In genomic region chr14:8935121-8935520, GRCm38 (mm10) we compare ENCODE assay signal across 9 mouse cellular contexts.
DNase-seq lines count a peak whose midpoint lies in the region; ATAC-seq lines count a peak whose summit lies in the region.
"Had no signal": no experiment of that assay in that cellular context is flagged by ENCODE, and none has a peak within 500 bp of the region (broad histone marks: within the 10 kb centered on the region; RNA-seq: fewer than 3 reads in every experiment).

No protein-coding gene starts in this region.

- no peaks in the 10 kb centered on the region for H3K27me3 ChIP-seq in neural tube, embryonic 11.5 days (ENCODE audit: control insufficient read depth, insufficient read depth, low read length)
- no peaks in the 10 kb centered on the region for H3K27me3 ChIP-seq in embryonic facial prominence, embryonic 14.5 days (replicated peaks; ENCODE audit: control insufficient read depth, insufficient read depth, low read length)

- H3K9me3 ChIP-seq in neural tube, embryonic 11.5 days (ENCODE audit: control insufficient read depth, low read length) = no peaks in the 10 kb centered on the region
- no peaks in the 10 kb centered on the region for H3K9me3 ChIP-seq in embryonic facial prominence, embryonic 14.5 days (ENCODE audit: control insufficient read depth, low read length)

- no peaks in the 10 kb centered on the region for H3K36me3 ChIP-seq in neural tube, embryonic 11.5 days (ENCODE audit: control insufficient read depth, insufficient read depth, low read length)
- H3K36me3 ChIP-seq in embryonic facial prominence, embryonic 14.5 days (ENCODE audit: control insufficient read depth, insufficient read depth, low read length) = no peaks in the 10 kb centered on the region

- 29% methylated on average over 5 of the region's 5 CpGs for WGBS in neural tube, embryonic 11.5 days
- 20% methylated on average over 5 of the region's 5 CpGs for WGBS in embryonic facial prominence, embryonic 14.5 days

- no peak overlapping the region for H3K9ac ChIP-seq in neural tube, embryonic 11.5 days (ENCODE audit: low read length)
- no peak overlapping the region for H3K9ac ChIP-seq in embryonic facial prominence, embryonic 14.5 days (ENCODE audit: low read depth, low read length)

- no peak; the same call in 1 of the 2 replicates for ATAC-seq in neural tube, embryonic 11.5 days (ENCODE audit: insufficient read depth, low FRiP score, low TSS enrichment)
- no peak for ATAC-seq in embryonic facial prominence, embryonic 14.5 days (ENCODE audit: low read depth)

- H3K4me2 ChIP-seq in neural tube, embryonic 11.5 days (ENCODE audit: low read depth) = no peak overlapping the region
- no peak overlapping the region for H3K4me2 ChIP-seq in embryonic facial prominence, embryonic 14.5 days (ENCODE audit: low read depth, low read length)

- H3K4me1 ChIP-seq in neural tube, embryonic 11.5 days (ENCODE audit: control insufficient read depth, insufficient read depth, low read length) = no peaks in the 10 kb centered on the region
- no peaks in the 10 kb centered on the region for H3K4me1 ChIP-seq in embryonic facial prominence, embryonic 14.5 days (ENCODE audit: control insufficient read depth, insufficient read depth, low read length)

- H3K27ac ChIP-seq in neural tube, embryonic 11.5 days (ENCODE audit: low read depth, low read length) = no peak overlapping the region
- no peak overlapping the region for H3K27ac ChIP-seq in embryonic facial prominence, embryonic 14.5 days (replicated peaks; ENCODE audit: low read depth, low read length)
- H3K27ac ChIP-seq: macrophage had no signal

- peak; percentile 13 to 76 for DNase-seq in adrenal gland, adult (ENCODE audit: inconsistent age in 2 of 2, low spot score in 1 of 2)
- DNase-seq in adrenal gland, adult 8-10 months = no peak
- peak; percentile 58 for DNase-seq in neural tube, embryonic 11.5 days (ENCODE audit: low spot score)
- DNase-seq in neural tube, embryonic 10.5 days (ENCODE audit: extremely low spot score, low spot score) = no peak
- peak; percentile 81 for DNase-seq in embryonic facial prominence, embryonic 14.5 days (ENCODE audit: low spot score)
- DNase-seq in kidney, postnatal 10 days = peak; percentile 68
- peak; percentile 65 for DNase-seq in lung, postnatal 14 days
- DNase-seq in spleen, postnatal 14 days (ENCODE audit: low spot score in 2 of 2) = no peak

- H3K4me3 ChIP-seq in neural tube, embryonic 11.5 days (ENCODE audit: low read depth, low read length) = no peak overlapping the region
- no peak overlapping the region for H3K4me3 ChIP-seq in embryonic facial prominence, embryonic 14.5 days (ENCODE audit: low read depth, low read length)

Comparison
In these comparisons a context has a peak if more than half of its experiments do, and no peak if none do; other contexts are left out.
1. DNase-seq: peak in adrenal gland, adult (2 of 2), neural tube, embryonic 11.5 days (single experiment), embryonic facial prominence, embryonic 14.5 days (single experiment), kidney, postnatal 10 days (single experiment) and lung, postnatal 14 days (single experiment); none in adrenal gland, adult 8-10 months (single experiment), neural tube, embryonic 10.5 days (single experiment) and spleen, postnatal 14 days (0 of 2).